15 mouse cellular contexts compared by ENCODE assay signal in genomic region chr12:116500652-116501051, GRCm38 (mm10).
"Had no signal": no experiment of that assay in that cellular context is flagged by ENCODE, and none has a peak within 500 bp of the region (broad histone marks: within the 10 kb centered on the region; RNA-seq: fewer than 3 reads in every experiment).

No protein-coding gene starts in this region.

- H3K27ac ChIP-seq: left cerebral cortex, adult 2 months; limb, embryonic 12.5 days; liver, embryonic 13.5 days; lung, embryonic 15.5 days; macrophage; stomach, embryonic 15.5 days had no signal

- H3K27me3 ChIP-seq: limb, embryonic 12.5 days; liver, embryonic 13.5 days; lung, embryonic 15.5 days; megakaryocyte, embryonic 14.5 days; stomach, embryonic 15.5 days had no signal

- H3K4me2 ChIP-seq: limb, embryonic 12.5 days; liver, embryonic 13.5 days; lung, embryonic 15.5 days; midbrain, embryonic 11.5 days; stomach, embryonic 15.5 days had no signal

- H3K4me3 ChIP-seq: left cerebral cortex, adult 2 months; limb, embryonic 12.5 days; liver, embryonic 13.5 days; lung, embryonic 15.5 days; megakaryocyte, embryonic 14.5 days; stomach, embryonic 15.5 days had no signal

- H3K4me1 ChIP-seq: limb, embryonic 12.5 days; liver, embryonic 13.5 days; lung, embryonic 15.5 days; megakaryocyte, embryonic 14.5 days; stomach, embryonic 15.5 days had no signal

- ATAC-seq: liver, postnatal 0 days had no signal

- DNase-seq: kidney, postnatal 25 days; liver; liver, embryonic 13.5 days; liver, postnatal 0 days; lung, postnatal 14 days; right cerebral cortex, postnatal 14 days; thymus, adult 2 months; thymus, postnatal 25 days had no signal

- H3K36me3 ChIP-seq: limb, embryonic 12.5 days; liver, embryonic 13.5 days; lung, embryonic 15.5 days; stomach, embryonic 15.5 days had no signal

- H3K9me3 ChIP-seq: limb, embryonic 12.5 days; liver, embryonic 13.5 days; lung, embryonic 15.5 days; megakaryocyte, embryonic 14.5 days; stomach, embryonic 15.5 days had no signal

- H3K9ac ChIP-seq: limb, embryonic 12.5 days; liver, embryonic 13.5 days; liver, postnatal 0 days; lung, embryonic 15.5 days; stomach, embryonic 15.5 days had no signal
